11 mouse cellular contexts compared by ENCODE assay signal in genomic region chr7:74325052-74325451, GRCm38 (mm10).
DNase-seq lines count a peak whose midpoint lies in the region; ATAC-seq and TF ChIP-seq lines count a peak whose summit lies in the region.
"Had no signal": no experiment of that assay in that cellular context is flagged by ENCODE, and none has a peak within 500 bp of the region (broad histone marks: within the 10 kb centered on the region; RNA-seq: fewer than 3 reads in every experiment).

No protein-coding gene starts in this region.

- no peaks in the 10 kb centered on the region for H3K36me3 ChIP-seq in forebrain, embryonic 12.5 days (replicated peaks)

- intact Hi-C loops in left cerebral cortex, adult 2 months (cut with DNase I) = no loop called here
- intact Hi-C loops in left cerebral cortex, postnatal 14 days (cut with DNase I) = no loop called here
- intact Hi-C loops in heart, postnatal 36 days (cut with DNase I) = no loop called here

- H3K9me3 ChIP-seq in forebrain, embryonic 12.5 days = no peaks in the 10 kb centered on the region

- H3K27me3 ChIP-seq in forebrain, embryonic 12.5 days = no peaks in the 10 kb centered on the region

- no peak overlapping the region for H3K4me3 ChIP-seq in left cerebral cortex, adult 2 months
- no peak overlapping the region for H3K4me3 ChIP-seq in forebrain, embryonic 12.5 days (replicated peaks)
- H3K4me3 ChIP-seq: gastrocnemius, adult 2 months had no signal

- peak; percentile 39 for DNase-seq in left cerebral cortex, adult 11 months (ENCODE audit: low spot score)
- DNase-seq in left cerebral cortex, adult 2 months (ENCODE audit: extremely low spot score in 1 of 2, low spot score in 2 of 2) = no peak
- DNase-seq in left cerebral cortex, postnatal 14 days (ENCODE audit: low spot score in 2 of 2) = peak; percentile 62 to 88
- peak; percentile 57 to 81 for DNase-seq in right cerebral cortex, postnatal 10 days (ENCODE audit: low spot score in 2 of 2)
- DNase-seq in heart, postnatal 36 days = no peak
- no peak for DNase-seq in embryo, embryonic 10 days (ENCODE audit: low spot score)
- DNase-seq in MN1 (ENCODE audit: low spot score) = no peak
- DNase-seq: gastrocnemius, adult 2 months; kidney, postnatal 10 days; lung, postnatal 36 days had no signal

- H3K4me2 ChIP-seq in forebrain, embryonic 12.5 days = peak overlapping the region; percentile 19; the same call in 1 of the 2 replicates

- H3K4me1 ChIP-seq in forebrain, embryonic 12.5 days = peaks cover 35% of the 10 kb centered on the region

- no peak overlapping the region for H3K9ac ChIP-seq in forebrain, embryonic 12.5 days

- no peak; the same call in 1 of the 2 replicates for TF ChIP-seq CTCF in left cerebral cortex, adult 2 months (IDR thresholded peaks at IDR 0.05)

- no peak overlapping the region; the same call in 1 of the 2 replicates for H3K27ac ChIP-seq in left cerebral cortex, adult 2 months
- peak overlapping the region; percentile 75 for H3K27ac ChIP-seq in forebrain, embryonic 12.5 days
- H3K27ac ChIP-seq: gastrocnemius, adult 2 months had no signal

- ATAC-seq in forebrain, embryonic 12.5 days (ENCODE audit: low FRiP score) = peak; percentile 86

- 41% methylated on average over 8 of the region's 8 CpGs for WGBS in forebrain, embryonic 12.5 days

Comparison
In these comparisons a context has a peak if more than half of its experiments do, and no peak if none do; other contexts are left out.
1. DNase-seq: peak in left cerebral cortex, adult 11 months (single experiment), left cerebral cortex, postnatal 14 days (2 of 2) and right cerebral cortex, postnatal 10 days (2 of 2); none in left cerebral cortex, adult 2 months (0 of 2), heart, postnatal 36 days (0 of 2), embryo, embryonic 10 days (single experiment) and MN1 (single experiment).